Mouse (Mus musculus): ENCODE measurements around the gene Gm28557. TPM values are rescaled to one million over a fixed set of nuclear protein-coding genes. Genes with fewer than 3 reads are reported as not detected.
A peak's percentile ranks its signal among the peaks of the same experiment; 100 is the strongest.
"Not testable (repeated sequence)": the region's sequence is repeated elsewhere in the genome, so short reads cannot be mapped to it uniquely, and the experiment has no call there.

Gm28557 gene
- polyA plus RNA-seq (2015; fragmentation: Nextera tagmentation; extraction: Ambion mirVana): 1.4 and 1.7 TPM in 2 replicates

DNA sequence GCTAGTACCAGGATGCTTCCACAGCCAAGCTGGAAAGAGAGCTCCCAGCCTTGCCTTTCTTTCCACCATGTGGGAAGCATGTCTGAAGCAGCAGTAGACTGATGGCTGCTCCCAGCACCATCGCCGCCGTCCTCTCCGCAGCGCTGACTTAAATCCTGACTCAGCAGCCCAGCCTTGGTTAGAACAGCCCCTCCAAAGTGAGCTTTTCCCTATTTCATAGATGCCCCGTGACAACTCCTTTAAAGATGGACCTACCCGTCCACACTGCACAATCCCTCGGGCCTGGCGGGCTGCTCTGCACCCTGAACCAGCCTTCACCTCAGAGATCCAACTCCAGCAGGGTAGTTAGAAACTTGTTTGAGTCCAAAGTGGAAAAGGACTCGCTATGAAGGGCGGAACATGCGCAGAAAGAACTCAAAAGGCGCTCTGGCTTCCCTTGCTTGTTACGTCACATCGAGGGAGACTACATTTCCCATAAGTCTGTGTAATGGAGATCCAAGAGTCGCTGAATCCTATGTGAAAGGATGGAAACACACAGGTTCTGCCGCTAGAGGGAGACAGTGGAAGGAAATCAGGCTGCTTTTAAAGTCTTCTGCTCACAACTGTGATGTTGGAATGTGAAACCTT is at the start of gene Gm28557:
Gene Gm28557 (minus strand): TSS at position 411 of the 627 bp plus-strand sequence.
- under 1% methylated on average over 17 of the region's 17 CpGs for WGBS (ENCODE audit: insufficient replicate concordance)
- Histone ChIP-seq H3K36me3 (peaks cover 9% of the 10 kb centered on the region), H3K9me3 (replicated peaks) (no peaks in the 10 kb centered on the region), H3K27ac (peak within 1 kb of the TSS; percentile 90), H3K4me2 (peak within 1 kb of the TSS; percentile 70), H3K27me3 (no peaks in the 10 kb centered on the region), H3K9ac (peak within 1 kb of the TSS; percentile 77), H3K4me1 (replicated peaks) (peaks cover 18% of the 10 kb centered on the region), H3K4me3 (replicated peaks) (peak within 1 kb of the TSS; percentile 65)
- DNase-seq (peak; percentile 86), ATAC-seq (ENCODE audit: low read depth) (peak; percentile 96)

DNA sequence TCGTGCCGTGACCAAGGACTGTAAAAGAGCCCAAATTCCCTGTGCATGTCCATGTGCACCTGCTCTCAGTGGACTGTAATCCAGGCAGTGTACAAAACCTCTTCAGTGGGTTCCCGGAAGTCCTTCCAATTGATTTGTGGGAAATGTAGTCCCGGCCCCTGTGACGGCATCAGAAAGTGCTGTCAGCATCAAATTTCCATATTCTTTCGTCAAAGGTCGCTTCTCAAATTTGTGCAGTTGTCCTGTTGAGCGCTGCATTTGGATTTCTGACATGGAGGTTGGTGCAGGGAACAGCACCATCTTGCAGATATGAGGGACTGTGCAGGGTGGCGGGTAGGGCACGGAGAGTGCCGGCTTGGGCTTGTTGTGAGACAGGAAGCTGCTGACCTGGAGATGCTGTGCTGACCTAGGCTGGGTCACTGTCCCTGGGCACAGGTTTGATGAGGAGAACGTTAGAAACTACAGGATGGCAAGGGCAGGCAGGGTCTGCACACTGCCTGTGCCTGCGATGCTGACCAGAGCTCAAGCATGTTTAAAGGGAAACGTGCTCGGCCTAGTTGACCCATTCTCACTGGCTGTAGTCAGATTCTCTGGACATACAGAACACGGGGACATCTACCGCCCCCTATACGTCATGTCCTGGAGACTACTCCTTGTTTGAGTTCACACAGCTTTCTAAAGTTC is 19.8 kb upstream of the Gm28557 start:
- DNase-seq: peak; percentile 50
- no peaks in the 10 kb centered on the region for H3K9me3 ChIP-seq (replicated peaks)
- ATAC-seq (ENCODE audit: low read depth): peak; percentile 83
- peak overlapping the region; percentile 67 for H3K9ac ChIP-seq
- no peaks in the 10 kb centered on the region for H3K4me1 ChIP-seq (replicated peaks)
- H3K4me3 ChIP-seq (replicated peaks): peak overlapping the region; percentile 69
- no peaks in the 10 kb centered on the region for H3K27me3 ChIP-seq
- H3K27ac ChIP-seq: no peak overlapping the region
- WGBS (ENCODE audit: insufficient replicate concordance): 2% methylated on average over 18 of the region's 18 CpGs
- no peaks in the 10 kb centered on the region for H3K36me3 ChIP-seq
- peak overlapping the region; percentile 69 for H3K4me2 ChIP-seq

DNA sequence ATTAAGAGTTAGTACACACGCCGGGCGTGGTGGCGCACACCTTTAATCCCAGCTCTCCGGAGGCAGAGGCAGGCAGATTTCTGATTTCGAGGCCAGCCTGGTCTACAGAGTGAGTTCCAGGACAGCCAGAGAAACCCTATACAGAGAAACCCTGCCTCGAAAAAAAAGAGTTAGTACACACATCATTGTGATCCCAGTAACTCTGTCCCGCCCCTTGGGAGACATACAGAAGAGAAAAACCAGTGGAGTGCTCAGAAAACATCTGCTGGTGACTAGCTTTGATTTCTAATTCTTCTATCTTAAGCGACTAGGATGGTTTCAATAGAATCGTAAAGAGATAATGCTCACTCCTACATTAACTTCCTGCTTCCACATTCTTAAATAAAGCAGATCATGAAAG is 19.1 kb upstream of the Gm28557 start:
- H3K27me3 ChIP-seq; ATAC-seq (ENCODE audit: low read depth); DNase-seq; H3K27ac ChIP-seq; H3K4me3 ChIP-seq (replicated peaks); H3K36me3 ChIP-seq; H3K9me3 ChIP-seq (replicated peaks); H3K4me1 ChIP-seq (replicated peaks); H3K9ac ChIP-seq; H3K4me2 ChIP-seq: not testable (repeated sequence)
- WGBS (ENCODE audit: insufficient replicate concordance): 61% methylated on average over 10 of the region's 10 CpGs

DNA sequence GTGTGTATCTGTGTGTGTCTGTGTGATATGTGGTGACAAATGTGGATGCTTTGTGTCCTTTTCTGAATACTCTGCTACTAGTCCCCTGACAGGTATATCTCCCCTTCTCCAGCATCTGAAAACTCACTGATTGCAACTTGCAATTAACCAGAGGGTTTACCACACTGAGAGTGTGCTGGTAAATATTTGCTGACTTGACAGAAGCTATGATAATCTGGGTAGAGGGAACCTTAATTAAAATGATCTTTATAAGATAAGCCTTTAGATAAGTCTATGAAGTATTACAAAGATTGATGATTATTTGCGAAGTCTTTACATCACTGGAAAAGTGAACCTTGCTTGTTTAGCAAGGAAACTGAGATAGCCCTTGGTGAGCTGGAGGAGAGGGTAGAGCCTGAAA is 16.1 kb upstream of the Gm28557 start:
- DNase-seq: no peak
- no peaks in the 10 kb centered on the region for H3K27me3 ChIP-seq
- WGBS (ENCODE audit: insufficient replicate concordance): 79% methylated on average over 1 of the region's 1 CpGs

DNA sequence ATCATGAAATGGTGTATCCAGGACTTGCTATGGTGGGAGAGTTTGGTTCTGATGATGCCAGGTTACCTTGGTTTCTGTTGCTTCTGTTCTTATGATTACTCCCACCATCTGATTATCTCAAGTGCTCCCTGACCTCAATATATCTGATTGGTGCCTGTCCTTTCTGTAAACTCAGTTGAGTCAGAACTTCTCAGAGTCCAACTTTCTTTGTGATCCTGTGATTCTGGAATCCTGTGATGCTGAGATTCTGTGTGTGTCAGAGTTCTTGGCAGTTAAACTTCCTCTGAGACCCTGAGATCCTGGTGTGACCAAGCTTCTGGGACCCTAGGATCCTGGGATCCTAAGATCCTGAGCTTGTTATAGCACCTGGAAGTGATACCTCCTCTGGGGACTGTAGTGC is 13.0 kb upstream of the Gm28557 start, which contains the start of gene Zfp759:
Gene Zfp759 (plus strand): TSS at position 301 of the 400 bp plus-strand sequence.
- not testable (repeated sequence) for H3K27ac ChIP-seq; H3K4me2 ChIP-seq; H3K4me3 ChIP-seq (replicated peaks); H3K36me3 ChIP-seq; DNase-seq; H3K9ac ChIP-seq; ATAC-seq (ENCODE audit: low read depth); H3K4me1 ChIP-seq (replicated peaks); H3K9me3 ChIP-seq (replicated peaks); H3K27me3 ChIP-seq

More for the DNA sequence above, 16.1 kb upstream of the Gm28557 start:
- H3K27ac ChIP-seq: no peak overlapping the region
- H3K4me2 ChIP-seq: no peak overlapping the region
- no peak overlapping the region for H3K4me3 ChIP-seq (replicated peaks)
- no peak overlapping the region for H3K9ac ChIP-seq
- no peaks in the 10 kb centered on the region for H3K4me1 ChIP-seq (replicated peaks)
- H3K36me3 ChIP-seq: no peaks in the 10 kb centered on the region
- H3K9me3 ChIP-seq (replicated peaks): no peaks in the 10 kb centered on the region
- no peak for ATAC-seq (ENCODE audit: low read depth)

DNA sequence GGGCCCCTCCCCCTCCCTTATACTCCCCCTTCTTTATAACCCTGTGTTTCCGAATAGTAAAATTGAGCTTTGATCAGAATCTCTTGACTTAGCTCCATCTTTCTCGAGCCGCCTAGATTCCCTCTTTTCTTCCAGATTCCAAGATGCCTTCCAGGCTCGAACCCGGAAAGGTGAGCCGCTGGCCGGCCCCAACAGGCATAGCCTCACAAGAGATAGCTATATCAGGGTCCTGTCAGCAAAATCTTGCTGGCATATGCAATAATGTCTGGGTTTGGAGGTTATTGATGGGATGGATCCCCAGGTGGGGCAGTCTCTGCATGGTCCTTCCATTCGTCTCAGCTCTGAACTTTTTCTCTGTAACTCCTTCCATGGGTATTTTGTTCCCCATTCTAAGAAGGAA is 7.8 kb upstream of the Gm28557 start, which contains the start of gene Rslcan18:
Gene Rslcan18 (minus strand): TSS at position 101 of the 400 bp plus-strand sequence.
- WGBS (ENCODE audit: insufficient replicate concordance): 81% methylated on average over 8 of the region's 8 CpGs

DNA sequence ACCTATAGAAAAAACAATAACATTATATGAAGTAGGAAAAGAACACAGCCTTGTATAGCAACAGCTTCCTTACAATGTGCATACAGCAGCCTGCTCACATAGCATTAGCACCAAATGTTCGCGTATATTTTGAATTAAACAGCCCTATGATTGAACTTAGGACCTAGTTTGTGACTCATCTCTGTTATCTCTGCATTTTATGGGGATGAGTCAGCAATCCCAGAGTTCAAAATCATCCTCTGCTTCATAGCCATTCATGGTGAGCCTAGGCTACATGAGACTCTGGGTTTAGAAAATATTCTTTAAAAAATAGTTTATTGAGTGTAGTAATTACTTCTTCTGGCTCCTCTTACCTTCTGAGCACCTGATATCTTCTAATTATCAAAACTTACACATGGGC is 4.9 kb upstream of the Gm28557 start:
- no peak overlapping the region for H3K4me2 ChIP-seq

More for the DNA sequence above, 7.8 kb upstream of the Gm28557 start, which contains the start of gene Rslcan18:
- H3K9me3 ChIP-seq (replicated peaks); H3K4me3 ChIP-seq (replicated peaks); ATAC-seq (ENCODE audit: low read depth); H3K4me2 ChIP-seq; H3K9ac ChIP-seq; H3K27me3 ChIP-seq; DNase-seq; H3K27ac ChIP-seq; H3K36me3 ChIP-seq; H3K4me1 ChIP-seq (replicated peaks): not testable (repeated sequence)

DNA sequence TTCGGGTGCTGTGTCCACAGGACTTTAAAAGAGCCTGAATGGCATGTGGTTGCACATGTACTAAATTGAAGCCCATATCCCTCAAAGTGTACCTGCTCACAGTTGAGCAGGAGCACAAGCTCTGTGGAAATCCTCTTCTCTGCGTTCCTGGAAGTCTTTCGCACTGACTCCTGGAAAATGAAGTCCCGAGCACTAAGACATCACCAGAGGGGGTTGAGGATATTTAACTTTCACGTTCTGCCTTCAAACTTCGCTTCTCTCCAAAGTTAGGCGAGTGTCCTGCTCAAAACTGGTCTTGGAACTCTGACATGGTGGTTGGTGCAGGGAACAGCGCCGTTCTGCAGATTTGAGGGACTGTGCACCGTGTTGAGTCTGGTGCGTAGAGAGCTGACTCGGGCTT is 3.7 kb upstream of the Gm28557 start:
- Histone ChIP-seq H3K27me3 (no peaks in the 10 kb centered on the region), H3K36me3 (no peaks in the 10 kb centered on the region), H3K9ac (no peak overlapping the region), H3K27ac (no peak overlapping the region), H3K4me1 (replicated peaks) (peaks cover 12% of the 10 kb centered on the region), H3K4me3 (replicated peaks) (no peak overlapping the region), H3K4me2 (no peak overlapping the region), H3K9me3 (replicated peaks) (no peaks in the 10 kb centered on the region)
- DNase-seq (no peak), ATAC-seq (ENCODE audit: low read depth) (no peak)
- 71% methylated on average over 12 of the region's 12 CpGs for WGBS (ENCODE audit: insufficient replicate concordance)

More for the DNA sequence above, 4.9 kb upstream of the Gm28557 start:
- WGBS (ENCODE audit: insufficient replicate concordance): 84% methylated on average over 2 of the region's 2 CpGs
- H3K9me3 ChIP-seq (replicated peaks): no peaks in the 10 kb centered on the region
- no peaks in the 10 kb centered on the region for H3K36me3 ChIP-seq
- H3K9ac ChIP-seq: no peak overlapping the region
- no peak overlapping the region for H3K27ac ChIP-seq
- H3K4me3 ChIP-seq (replicated peaks): no peak overlapping the region
- DNase-seq (no peak), ATAC-seq (ENCODE audit: low read depth) (no peak)
- H3K4me1 ChIP-seq (replicated peaks): peaks cover 4% of the 10 kb centered on the region; the same call in 1 of the 2 replicates
- H3K27me3 ChIP-seq: no peaks in the 10 kb centered on the region

DNA sequence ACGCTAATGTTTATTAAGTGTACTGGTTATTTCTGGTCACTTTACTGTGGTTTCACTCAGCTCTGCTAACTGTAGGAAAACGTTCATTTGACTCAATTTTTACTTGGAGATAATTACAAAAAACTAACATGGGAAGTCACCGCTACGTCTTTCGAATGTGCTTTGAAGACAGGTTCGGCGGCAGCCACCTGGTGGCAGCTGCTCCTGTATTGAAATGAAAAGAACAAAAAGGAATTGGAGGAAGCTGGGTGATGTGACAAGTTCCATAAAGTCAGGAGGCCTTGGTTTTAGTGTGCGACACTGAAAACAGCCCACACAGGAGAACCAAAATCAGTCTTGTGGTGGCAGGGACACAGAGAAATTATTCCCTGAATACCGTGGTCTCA is 410 bp upstream of the Gm28557 start:
- WGBS (ENCODE audit: insufficient replicate concordance): 7% methylated on average over 9 of the region's 9 CpGs
- Histone ChIP-seq H3K4me2 (peak overlapping the region; percentile 70), H3K9ac (peak overlapping the region; percentile 48), H3K4me3 (replicated peaks) (peak overlapping the region; percentile 65), H3K27me3 (no peaks in the 10 kb centered on the region), H3K36me3 (peaks cover 9% of the 10 kb centered on the region), H3K27ac (no peak overlapping the region), H3K4me1 (replicated peaks) (peaks cover 18% of the 10 kb centered on the region), H3K9me3 (replicated peaks) (no peaks in the 10 kb centered on the region)
- DNase-seq (no peak), ATAC-seq (ENCODE audit: low read depth) (peak; percentile 50)

DNA sequence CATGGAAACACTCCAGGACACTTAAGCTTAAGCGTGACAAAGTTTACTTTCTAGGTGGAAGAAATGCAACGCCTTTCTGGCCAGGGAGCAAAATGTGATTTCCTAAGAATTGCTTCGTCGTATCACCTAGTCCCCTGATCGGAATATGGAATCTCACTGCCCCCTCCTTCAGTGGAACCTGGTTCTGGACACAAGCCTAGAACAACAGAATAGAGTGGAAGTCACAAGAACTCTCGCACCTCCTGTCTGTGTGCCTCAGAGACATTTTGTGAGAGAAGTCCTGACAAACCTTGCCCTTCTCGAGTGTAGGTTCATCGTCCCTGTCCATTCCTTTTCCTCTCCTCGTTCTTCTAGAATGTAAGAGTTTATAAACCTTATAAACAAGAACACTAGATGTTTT is 723 bp downstream of the Gm28557 start:
- no peak for DNase-seq
- Histone ChIP-seq H3K27ac (peak overlapping the region; percentile 90; the same call in 1 of the 2 replicates), H3K36me3 (peaks cover 9% of the 10 kb centered on the region), H3K9me3 (replicated peaks) (no peaks in the 10 kb centered on the region), H3K4me3 (replicated peaks) (peak overlapping the region; percentile 65), H3K27me3 (no peaks in the 10 kb centered on the region), H3K4me1 (replicated peaks) (peaks cover 18% of the 10 kb centered on the region), H3K9ac (peak overlapping the region; percentile 77), H3K4me2 (peak overlapping the region; percentile 70)
- no peak for ATAC-seq (ENCODE audit: low read depth)
- 54% methylated on average over 9 of the region's 9 CpGs for WGBS (ENCODE audit: insufficient replicate concordance)

DNA sequence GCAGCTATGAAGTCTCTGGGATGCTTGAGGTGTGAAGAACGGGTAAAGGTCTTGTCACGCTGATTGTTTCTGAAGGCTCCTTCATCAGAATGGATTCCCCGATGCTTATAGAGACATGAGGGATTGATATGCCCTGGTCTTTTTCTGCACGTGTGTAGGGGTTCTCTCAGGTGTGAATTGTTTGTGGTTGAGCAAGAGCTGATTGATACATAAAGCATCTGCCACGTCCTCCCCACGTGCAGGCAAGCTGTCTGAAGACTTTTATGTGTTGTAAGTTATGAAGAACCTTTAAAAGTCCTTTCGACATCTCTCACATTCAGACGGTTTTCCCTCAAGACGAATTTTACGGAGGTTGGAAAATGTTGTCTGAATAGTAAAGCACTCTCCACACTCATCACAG is 10.5 kb downstream of the Gm28557 start, which contains the start of gene Zfp708:
Gene Zfp708 (minus strand): TSS at position 101 of the 400 bp plus-strand sequence.
- Histone ChIP-seq H3K9me3 (replicated peaks) (no peaks in the 10 kb centered on the region), H3K27me3 (no peaks in the 10 kb centered on the region), H3K9ac (no peak within 1 kb of the TSS), H3K27ac (no peak within 1 kb of the TSS), H3K4me1 (replicated peaks) (no peaks in the 10 kb centered on the region), H3K4me3 (replicated peaks) (no peak within 1 kb of the TSS), H3K4me2 (no peak within 1 kb of the TSS), H3K36me3 (peaks cover 16% of the 10 kb centered on the region)
- ATAC-seq (ENCODE audit: low read depth): no peak
- 72% methylated on average over 10 of the region's 10 CpGs for WGBS (ENCODE audit: insufficient replicate concordance)
- DNase-seq: no peak
